Mouse (Mus musculus): ENCODE results near the gene Atf6b. TPM values are rescaled to one million over a fixed set of nuclear protein-coding genes. Genes with fewer than 3 reads are reported as not detected.

Atf6b gene
- total and polyA plus RNA-seq, 3 experiments = 45.3 to 101 TPM; not detected in 1

- H3K9me3 ChIP-seq (replicated peaks; ENCODE audit: insufficient read depth, low read length) = no peaks in the 10 kb centered on the region
- H3K27me3 ChIP-seq (ENCODE audit: control insufficient read depth in 1 of 2, insufficient read depth in 2 of 2, low read length in 2 of 2) = no peaks in the 10 kb centered on the region
- no peaks in the 10 kb centered on the region for H3K79me2 ChIP-seq (ENCODE audit: control insufficient read depth, insufficient read depth, low read length, poor library complexity)
- no peak overlapping the region for H3K27ac ChIP-seq (ENCODE audit: control insufficient read depth, low read depth, low read length)
- no peak overlapping the region for H3K4me3 ChIP-seq (ENCODE audit: control insufficient read depth in 1 of 2, insufficient read depth in 1 of 2, low read depth in 2 of 2, low read length in 2 of 2)
- DNase-seq (ENCODE audit: low read depth, low spot score) = no peak
- H3K36me3 ChIP-seq (ENCODE audit: control insufficient read depth in 1 of 2, insufficient read depth in 2 of 2, low read length in 2 of 2) = no peaks in the 10 kb centered on the region
- TF ChIP-seq E2F4 (IDR thresholded peaks at IDR 0.05; ENCODE audit: borderline replicate concordance, low read depth, low read length) (no peak), RAD21 (IDR thresholded peaks at IDR 0.05; ENCODE audit: low read depth, low read length) (no peak), POLR2AphosphoS5 (IDR thresholded peaks at IDR 0.05; ENCODE audit: borderline replicate concordance, low read depth, low read length) (no peak), ETS1 (IDR thresholded peaks at IDR 0.05; ENCODE audit: low read depth, low read length) (no peak), GABPA (IDR thresholded peaks at IDR 0.05; ENCODE audit: low read depth, low read length) (no peak), NRF1 (IDR thresholded peaks at IDR 0.05; ENCODE audit: insufficient read depth, low read depth, low read length, poor library complexity, severe bottlenecking) (no peak), KAT2A (conservative IDR thresholded peaks at IDR 0.05; ENCODE audit: low read depth, low read length) (no peak), USF1 (IDR thresholded peaks at IDR 0.05; ENCODE audit: low read depth, low read length) (no peak), USF2 (IDR thresholded peaks at IDR 0.05; ENCODE audit: borderline replicate concordance in 1 of 2, insufficient read depth in 1 of 2, low read depth in 1 of 2, low read length in 2 of 2) (no peak), SIN3A (IDR thresholded peaks at IDR 0.05; ENCODE audit: low read length) (no peak), TBP (IDR thresholded peaks at IDR 0.05; ENCODE audit: low read depth, low read length) (no peak), RCOR1 (IDR thresholded peaks at IDR 0.05; ENCODE audit: low read depth, low read length) (no peak), MXI1 (IDR thresholded peaks at IDR 0.05; ENCODE audit: low read depth, low read length) (no peak), JUND (IDR thresholded peaks at IDR 0.05; ENCODE audit: low read depth, low read length) (no peak), MYC (IDR thresholded peaks at IDR 0.05; ENCODE audit: low read depth, low read length) (no peak), TAL1 (IDR thresholded peaks at IDR 0.05; ENCODE audit: low read length) (no peak), POLR2AphosphoS2 (IDR thresholded peaks at IDR 0.05; ENCODE audit: low read length) (no peak)
- H3K4me1 ChIP-seq (ENCODE audit: control insufficient read depth in 1 of 2, insufficient read depth in 2 of 2, low read length in 2 of 2) = no peaks in the 10 kb centered on the region; a peak in 1 of 4 replicates
- no peak overlapping the region for H3K9ac ChIP-seq (ENCODE audit: control insufficient read depth, low read depth, low read length, poor library complexity, severe bottlenecking)
These were observed 36.2 kb downstream of the Atf6b start for GRCm38 (mm10) chr17:34683179-34683578.

DNA sequence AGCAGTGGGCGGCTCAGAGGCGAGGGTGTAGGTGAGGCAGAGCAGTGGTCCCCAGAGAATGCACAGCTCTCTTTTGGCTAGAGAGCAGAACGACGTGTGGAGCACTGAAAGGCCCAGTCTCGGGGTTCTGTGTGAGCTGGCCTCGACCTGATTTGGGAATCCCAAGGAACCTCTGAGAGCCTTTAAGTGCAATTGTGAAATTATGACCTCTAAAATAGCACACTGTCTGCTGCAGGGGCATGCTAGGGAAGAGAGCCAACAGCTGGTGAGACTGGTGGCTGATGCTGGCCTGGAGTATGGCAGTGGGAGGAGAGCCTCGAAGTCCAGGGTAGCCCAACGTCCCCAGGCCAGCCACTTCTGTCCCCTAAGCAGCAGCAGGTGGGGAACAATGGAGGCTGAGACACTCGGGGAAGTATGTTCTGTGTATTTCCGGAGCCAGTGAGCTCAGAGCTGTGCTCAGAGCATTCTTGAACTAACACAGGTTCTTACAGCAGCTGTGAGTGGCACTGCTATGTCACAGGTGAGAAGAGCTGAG, 36.8 kb downstream of the Atf6b start:
- H3K4me3 ChIP-seq (ENCODE audit: control insufficient read depth in 1 of 2, insufficient read depth in 1 of 2, low read depth in 2 of 2, low read length in 2 of 2) = no peak overlapping the region
- H3K27me3 ChIP-seq (ENCODE audit: control insufficient read depth in 1 of 2, insufficient read depth in 2 of 2, low read length in 2 of 2) = no peaks in the 10 kb centered on the region
- no peak for DNase-seq (ENCODE audit: low read depth, low spot score)
- H3K9ac ChIP-seq (ENCODE audit: control insufficient read depth, low read depth, low read length, poor library complexity, severe bottlenecking) = no peak overlapping the region
- no peak overlapping the region for H3K27ac ChIP-seq (ENCODE audit: control insufficient read depth, low read depth, low read length)
- no peaks in the 10 kb centered on the region for H3K79me2 ChIP-seq (ENCODE audit: control insufficient read depth, insufficient read depth, low read length, poor library complexity)
- TF ChIP-seq ZKSCAN1 (IDR thresholded peaks at IDR 0.05; ENCODE audit: low read depth, low read length) (no peak), USF2 (IDR thresholded peaks at IDR 0.05; ENCODE audit: borderline replicate concordance in 1 of 2, insufficient read depth in 1 of 2, low read depth in 1 of 2, low read length in 2 of 2) (no peak), ELF1 (IDR thresholded peaks at IDR 0.05; ENCODE audit: low read depth, low read length) (no peak), CTCF (IDR thresholded peaks at IDR 0.05 in 2 of 3, conservative IDR thresholded peaks at IDR 0.05 in 1 of 3; ENCODE audit: control insufficient read depth in 1 of 3, insufficient read depth in 1 of 3, low read depth in 2 of 3, low read length in 3 of 3, poor library complexity in 1 of 3, severe bottlenecking in 1 of 3) (no peak), GABPA (IDR thresholded peaks at IDR 0.05; ENCODE audit: low read depth, low read length) (no peak), ZMIZ1 (IDR thresholded peaks at IDR 0.05; ENCODE audit: low read depth, low read length) (no peak), JUND (IDR thresholded peaks at IDR 0.05; ENCODE audit: low read depth, low read length) (no peak), POLR2A (IDR thresholded peaks at IDR 0.05; ENCODE audit: control insufficient read depth in 1 of 2, insufficient read depth in 1 of 2, low read depth in 1 of 2, low read length in 2 of 2, poor library complexity in 1 of 2) (no peak), CHD2 (IDR thresholded peaks at IDR 0.05; ENCODE audit: low read length) (no peak), SMC3 (IDR thresholded peaks at IDR 0.05; ENCODE audit: low read depth, low read length) (no peak), TAL1 (IDR thresholded peaks at IDR 0.05; ENCODE audit: low read length) (no peak), KAT2A (conservative IDR thresholded peaks at IDR 0.05; ENCODE audit: low read depth, low read length) (no peak)
- no peaks in the 10 kb centered on the region; a peak in 1 of 4 replicates for H3K4me1 ChIP-seq (ENCODE audit: control insufficient read depth in 1 of 2, insufficient read depth in 2 of 2, low read length in 2 of 2)
- H3K9me3 ChIP-seq (replicated peaks; ENCODE audit: insufficient read depth, low read length) = no peaks in the 10 kb centered on the region
- no peaks in the 10 kb centered on the region for H3K36me3 ChIP-seq (ENCODE audit: control insufficient read depth in 1 of 2, insufficient read depth in 2 of 2, low read length in 2 of 2)

Data from MEL (cell line).